Mouse (Mus musculus): ENCODE measurements around the gene Clic4. TPM values are rescaled to one million over a fixed set of nuclear protein-coding genes. Genes with fewer than 3 reads are reported as not detected.

Gene Clic4
- total RNA-seq, 2 experiments from 2014 or later = 29.5 to 34.3 TPM

DNA sequence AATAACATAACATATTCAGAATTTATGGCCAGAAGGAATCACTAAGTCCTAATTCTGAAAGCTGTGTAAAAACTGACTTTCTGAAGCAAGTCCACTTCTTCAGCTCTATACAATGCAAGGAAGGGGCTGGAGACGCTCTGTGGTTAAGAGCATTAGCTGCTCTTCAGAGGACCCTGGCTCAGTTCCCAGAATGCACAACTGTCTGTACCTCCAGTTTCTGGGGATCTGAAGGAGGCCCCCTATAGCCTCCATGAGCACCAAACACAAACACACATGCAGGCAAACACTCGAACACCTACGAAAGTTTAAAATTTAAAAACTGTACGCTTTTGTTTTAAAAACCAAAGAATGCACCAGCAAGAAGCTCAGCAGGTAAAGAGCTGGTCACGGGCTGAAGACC is 31.5 kb downstream of the Clic4 start:
- Histone ChIP-seq H3K4me3 (no peak overlapping the region), H3K27ac (no peak overlapping the region)
- no peak for DNase-seq (ENCODE audit: extremely low spot score in 1 of 2, low spot score in 2 of 2)
- TF ChIP-seq CTCF (IDR thresholded peaks at IDR 0.05) = no peak
- intact Hi-C loops (cut with DNase I) = no loop called here

GRCm38 (mm10) chr4:135240329-135240728 is 32.3 kb downstream of the Clic4 start:
- no peak for TF ChIP-seq CTCF (IDR thresholded peaks at IDR 0.05)
- DNase-seq (ENCODE audit: extremely low spot score in 1 of 2, low spot score in 2 of 2) = no peak
- H3K27ac ChIP-seq = no peak overlapping the region
- H3K4me3 ChIP-seq = no peak overlapping the region
- intact Hi-C loops (cut with DNase I) = no loop called here

DNA sequence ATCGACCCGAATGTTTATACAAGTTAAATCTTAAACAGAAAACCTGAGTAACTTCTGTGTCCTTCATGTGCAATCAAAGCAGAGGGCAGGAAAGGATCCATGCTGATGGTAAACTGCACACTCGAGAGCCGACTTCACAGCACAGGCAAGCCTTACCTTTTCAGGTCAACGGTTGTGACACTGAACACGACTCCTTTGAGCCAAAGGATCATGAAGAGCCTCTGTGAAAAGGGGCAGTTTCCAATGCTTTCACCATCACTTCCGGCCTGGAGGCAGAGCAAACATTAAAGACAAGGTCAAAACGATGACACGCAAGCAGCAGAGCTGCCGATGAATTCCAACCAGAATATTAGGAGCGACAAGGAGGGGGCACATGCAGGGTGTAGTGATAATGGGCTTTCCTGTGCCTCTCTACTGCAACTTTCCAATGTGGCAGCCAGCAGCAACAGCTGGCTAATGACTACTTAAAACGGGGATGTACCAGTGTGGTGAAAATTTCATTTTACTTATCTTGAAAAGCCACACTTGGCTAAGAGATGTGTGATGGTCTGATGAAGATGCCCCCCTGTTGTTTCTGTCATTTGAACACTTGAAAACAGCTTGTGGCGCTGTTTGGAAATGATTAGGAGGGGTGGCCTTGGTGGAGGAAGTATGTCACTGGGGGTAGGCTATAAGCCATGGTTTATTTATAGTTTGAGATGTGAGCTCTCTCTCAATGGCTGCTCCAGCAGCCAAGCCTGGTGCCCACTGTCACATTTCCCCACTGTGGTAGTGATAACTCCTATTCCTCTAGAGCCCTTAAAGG is 33.7 kb downstream of the Clic4 start:
- no peak for DNase-seq (ENCODE audit: extremely low spot score in 1 of 2, low spot score in 2 of 2)
- intact Hi-C loops (cut with DNase I) = no loop called here
- no peak for TF ChIP-seq CTCF (IDR thresholded peaks at IDR 0.05)
- Histone ChIP-seq H3K27ac (no peak overlapping the region), H3K4me3 (no peak overlapping the region)

DNA sequence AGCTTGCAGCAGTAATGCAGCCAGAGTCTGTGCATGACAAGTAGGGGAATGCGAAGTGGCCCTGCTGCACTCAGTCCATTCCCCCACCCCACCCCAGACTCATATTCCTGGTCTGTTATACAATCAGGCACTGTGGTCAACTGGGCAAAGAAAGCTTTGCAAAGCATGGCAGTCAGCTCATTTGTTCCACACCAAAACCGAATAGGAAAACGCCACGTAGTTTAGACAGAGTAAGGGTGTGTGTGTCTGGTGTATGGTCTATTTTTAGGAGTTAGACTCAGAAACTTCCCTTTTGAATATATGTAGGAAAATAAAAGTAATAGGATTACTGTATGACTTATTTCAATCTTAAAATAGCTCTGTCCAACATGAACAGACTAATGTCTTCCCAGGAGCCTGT is 36.0 kb downstream of the Clic4 start:
- TF ChIP-seq CTCF (IDR thresholded peaks at IDR 0.05) = no peak
- intact Hi-C loops (cut with DNase I) = no loop called here
- Histone ChIP-seq H3K27ac (no peak overlapping the region), H3K4me3 (no peak overlapping the region)
- DNase-seq (ENCODE audit: extremely low spot score in 1 of 2, low spot score in 2 of 2) = no peak

DNA sequence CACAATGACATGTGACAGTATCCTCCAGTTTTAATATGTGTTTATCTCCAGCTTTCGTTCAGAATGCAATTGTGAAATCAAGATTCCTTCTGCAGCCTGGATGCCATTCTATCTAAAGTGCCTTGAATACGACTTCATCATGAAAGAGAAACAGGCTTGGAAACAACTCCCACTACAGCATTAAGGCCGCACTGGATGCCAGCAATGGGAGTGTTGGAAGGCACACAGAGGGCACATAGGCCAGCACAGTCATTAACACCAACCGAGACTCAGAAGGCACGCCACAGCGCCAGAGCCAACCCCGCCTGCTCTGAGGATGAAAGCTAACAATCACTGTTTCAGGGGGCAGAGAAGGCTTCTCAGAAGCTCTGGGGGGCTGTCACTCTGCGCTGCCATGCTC is 37.1 kb downstream of the Clic4 start:
- no peak for TF ChIP-seq CTCF (IDR thresholded peaks at IDR 0.05)

DNA sequence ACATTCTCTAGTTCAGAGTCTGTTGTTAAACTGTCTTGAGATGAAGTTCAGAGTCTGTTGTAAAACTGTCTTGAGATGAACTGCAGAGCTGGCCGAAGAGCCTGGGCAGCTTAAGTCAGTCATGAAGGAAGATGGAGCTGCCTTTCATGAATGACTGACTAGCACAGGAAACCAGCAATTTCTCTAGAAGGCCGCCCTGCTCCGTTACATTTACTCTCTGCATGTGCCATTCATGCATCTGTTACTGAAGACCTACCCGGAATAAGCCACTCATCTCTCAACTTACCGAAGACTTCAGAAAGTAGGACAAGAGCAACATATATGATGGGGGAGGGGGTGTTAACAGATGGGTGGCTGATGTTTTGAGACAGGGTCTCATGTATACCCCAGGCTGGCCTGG is 40.1 kb downstream of the Clic4 start:
- TF ChIP-seq CTCF (IDR thresholded peaks at IDR 0.05) = no peak
- intact Hi-C loops (cut with DNase I) = no loop called here
- no peak overlapping the region for H3K4me3 ChIP-seq
- DNase-seq (ENCODE audit: extremely low spot score in 1 of 2, low spot score in 2 of 2) = no peak
- no peak overlapping the region for H3K27ac ChIP-seq

More for the DNA sequence above, 37.1 kb downstream of the Clic4 start:
- intact Hi-C loops (cut with DNase I) = no loop called here
- no peak overlapping the region for H3K4me3 ChIP-seq
- H3K27ac ChIP-seq = no peak overlapping the region
- DNase-seq (ENCODE audit: extremely low spot score in 1 of 2, low spot score in 2 of 2) = no peak

- TF ChIP-seq CTCF (IDR thresholded peaks at IDR 0.05) = no peak
- H3K4me3 ChIP-seq = no peak overlapping the region
- H3K27ac ChIP-seq = no peak overlapping the region
- DNase-seq (ENCODE audit: extremely low spot score in 1 of 2, low spot score in 2 of 2) = no peak
- intact Hi-C loops (cut with DNase I) = no loop called here
Observed at GRCm38 (mm10) chr4:135231543-135231942, 41.1 kb downstream of the Clic4 start.

GRCm38 (mm10) chr4:135231136-135231535 is 41.5 kb downstream of the Clic4 start:
- intact Hi-C loops (cut with DNase I) = no loop called here
- TF ChIP-seq CTCF (IDR thresholded peaks at IDR 0.05) = no peak
- no peak overlapping the region for H3K4me3 ChIP-seq
- no peak overlapping the region for H3K27ac ChIP-seq
- DNase-seq (ENCODE audit: extremely low spot score in 1 of 2, low spot score in 2 of 2) = no peak

- DNase-seq (ENCODE audit: extremely low spot score in 1 of 2, low spot score in 2 of 2) = no peak
- no peak overlapping the region for H3K27ac ChIP-seq
- intact Hi-C loops (cut with DNase I) = no loop called here
Observed at GRCm38 (mm10) chr4:135230661-135231060, 42.0 kb downstream of the Clic4 start.

GRCm38 (mm10) chr4:135229871-135230270 is 42.7 kb downstream of the Clic4 start:
- DNase-seq (ENCODE audit: extremely low spot score in 1 of 2, low spot score in 2 of 2) = no peak
- Histone ChIP-seq H3K27ac (no peak overlapping the region), H3K4me3 (no peak overlapping the region)
- intact Hi-C loops (cut with DNase I) = no loop called here
- no peak for TF ChIP-seq CTCF (IDR thresholded peaks at IDR 0.05)

More at GRCm38 (mm10) chr4:135230661-135231060, 42.0 kb downstream of the Clic4 start:
- no peak overlapping the region for H3K4me3 ChIP-seq
- no peak for TF ChIP-seq CTCF (IDR thresholded peaks at IDR 0.05)

DNA sequence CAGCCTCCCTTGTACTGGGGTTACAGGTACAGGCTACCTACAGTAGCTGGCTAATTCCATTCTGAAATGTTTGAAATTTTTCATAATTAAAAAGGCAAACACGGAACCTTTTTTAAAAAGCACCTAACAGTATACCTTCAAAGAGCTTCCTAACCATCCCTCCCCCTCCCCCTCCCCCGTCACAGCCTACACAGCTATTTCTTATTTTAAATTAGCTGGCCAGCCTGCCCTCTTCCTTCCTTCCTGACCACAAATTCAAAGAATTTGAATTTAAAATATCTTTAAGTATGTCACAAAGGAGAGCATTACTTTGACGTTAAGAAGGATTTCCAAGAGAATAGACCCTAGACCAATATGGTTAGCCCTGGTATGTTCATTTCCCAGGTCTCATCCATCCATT is 44.5 kb downstream of the Clic4 start:
- no peak overlapping the region for H3K27ac ChIP-seq
- intact Hi-C loops (cut with DNase I) = no loop called here
- no peak for DNase-seq (ENCODE audit: extremely low spot score in 1 of 2, low spot score in 2 of 2)
- H3K4me3 ChIP-seq = no peak overlapping the region
- no peak for TF ChIP-seq CTCF (IDR thresholded peaks at IDR 0.05)

DNA sequence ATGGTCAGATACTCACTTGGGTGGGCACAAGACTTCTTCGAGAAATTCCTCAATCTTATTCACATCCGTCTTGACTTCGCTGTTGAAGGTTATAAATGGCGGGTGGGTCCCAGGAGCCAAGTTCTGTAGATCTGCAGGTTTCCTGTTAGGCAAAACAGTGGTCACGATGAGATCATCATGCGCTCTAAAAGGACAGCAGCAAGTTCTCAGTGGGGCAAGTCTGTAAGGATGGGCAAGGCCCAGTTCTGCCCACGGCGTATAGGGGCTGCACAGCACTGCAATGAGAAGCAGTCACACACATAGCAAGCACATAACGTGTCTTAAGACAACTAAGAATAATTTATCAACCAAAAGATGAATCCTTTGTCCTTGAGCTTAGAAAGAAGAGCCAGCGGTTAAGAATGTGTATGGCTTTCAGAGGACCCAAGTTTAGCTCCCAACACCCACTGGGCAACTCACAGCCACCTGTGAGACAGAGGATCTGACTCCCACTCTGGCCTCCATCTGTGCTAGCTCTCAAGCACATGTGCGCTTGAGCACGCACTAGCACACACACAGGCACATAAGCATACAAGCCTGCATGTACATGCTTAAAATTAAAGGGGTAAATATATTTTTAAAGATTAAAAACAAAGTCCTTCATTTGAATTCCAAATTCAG is 46.5 kb downstream of the Clic4 start:
- H3K4me3 ChIP-seq = no peak overlapping the region
- intact Hi-C loops (cut with DNase I) = no loop called here
- no peak for DNase-seq (ENCODE audit: extremely low spot score in 1 of 2, low spot score in 2 of 2)
- no peak for TF ChIP-seq CTCF (IDR thresholded peaks at IDR 0.05)
- H3K27ac ChIP-seq = no peak overlapping the region
